Mouse (Mus musculus) embryonic facial prominence, embryonic 14.5 days (tissue): Measurements from ENCODE around the gene Efhd2. TPM values are rescaled to one million over a fixed set of nuclear protein-coding genes. Genes with fewer than 3 reads are reported as not detected.

Experiments used
- ATAC-seq: fragments of 200-750 bp; cut with Nextera tagmentation; 2 replicates; pipeline ENCODE4 v1.8.0; 2017; ENCODE audit warnings: low read depth, moderate number of reproducible peaks, moderate TSS enrichment
- DNase-seq: peaks from one replicate; pipeline ENCODE4 v3.0.0-alpha.2; 2015; ENCODE audit warnings: low spot score
- H3K27ac ChIP-seq: fragments of 300-500 bp; sonication (generic); replicated peaks from 2 replicates; pipeline ENCODE4 v1.5.1; 2014; ENCODE audit warnings: low read depth, mild to moderate bottlenecking, low read length, moderate library complexity
- H3K27me3 ChIP-seq: fragments of 300-500 bp; sonication (generic); replicated peaks from 2 replicates; pipeline ENCODE4 v1.6.1; 2014; ENCODE audit warnings: low read length; ENCODE audit not compliant: control insufficient read depth, insufficient read depth
- H3K36me3 ChIP-seq: fragments of 300-500 bp; sonication (generic); 2 replicates; pipeline ENCODE4 v1.6.1; 2014; ENCODE audit warnings: low read length, mixed read lengths; ENCODE audit not compliant: control insufficient read depth, insufficient read depth
- H3K4me1 ChIP-seq: fragments of 300-500 bp; sonication (generic); 2 replicates; pipeline ENCODE4 v1.6.1; 2014; ENCODE audit warnings: antibody characterized with exemption, low read length; ENCODE audit not compliant: control insufficient read depth, insufficient read depth
- H3K4me2 ChIP-seq: fragments of 300-500 bp; sonication (generic); 2 replicates; pipeline ENCODE4 v1.6.1; 2014; ENCODE audit warnings: low read depth, mild to moderate bottlenecking, low read length, moderate library complexity, mixed read lengths
- H3K4me3 ChIP-seq: fragments of 300-500 bp; sonication (generic); 2 replicates; pipeline ENCODE4 v1.5.1; 2014; ENCODE audit warnings: low read depth, mild to moderate bottlenecking, low read length
- H3K9ac ChIP-seq: fragments of 300-500 bp; sonication (generic); 2 replicates; pipeline ENCODE4 v1.6.1; 2014; ENCODE audit warnings: low read depth, mild to moderate bottlenecking, low read length, moderate library complexity, mixed read lengths
- H3K9me3 ChIP-seq: fragments of 300-500 bp; sonication (generic); 2 replicates; pipeline ENCODE4 v1.6.1; 2016; ENCODE audit warnings: low read length; ENCODE audit not compliant: control insufficient read depth
- WGBS: fragments of 180-500 bp; shearing (Covaris S2); extraction: QIAGEN DNeasy Blood & Tissue Kit; methylation state at CpG from one replicate; pipeline ENCODE4 v1.1.7; 2014; 5-methylcytosine and 5-hydroxymethylcytosine counted together
- polyA plus RNA-seq: library from polyadenylated mRNA; unstranded; fragments of >200 nt; fragmentation: Nextera tagmentation; extraction: Ambion mirVana; gene quantifications from 2 replicates; pipeline ENCODE4 v1.2.1, GENCODE M21; 2014

Efhd2 gene
- polyA plus RNA-seq, 1 experiment from 2014 or later = 61.6 TPM

DNA sequence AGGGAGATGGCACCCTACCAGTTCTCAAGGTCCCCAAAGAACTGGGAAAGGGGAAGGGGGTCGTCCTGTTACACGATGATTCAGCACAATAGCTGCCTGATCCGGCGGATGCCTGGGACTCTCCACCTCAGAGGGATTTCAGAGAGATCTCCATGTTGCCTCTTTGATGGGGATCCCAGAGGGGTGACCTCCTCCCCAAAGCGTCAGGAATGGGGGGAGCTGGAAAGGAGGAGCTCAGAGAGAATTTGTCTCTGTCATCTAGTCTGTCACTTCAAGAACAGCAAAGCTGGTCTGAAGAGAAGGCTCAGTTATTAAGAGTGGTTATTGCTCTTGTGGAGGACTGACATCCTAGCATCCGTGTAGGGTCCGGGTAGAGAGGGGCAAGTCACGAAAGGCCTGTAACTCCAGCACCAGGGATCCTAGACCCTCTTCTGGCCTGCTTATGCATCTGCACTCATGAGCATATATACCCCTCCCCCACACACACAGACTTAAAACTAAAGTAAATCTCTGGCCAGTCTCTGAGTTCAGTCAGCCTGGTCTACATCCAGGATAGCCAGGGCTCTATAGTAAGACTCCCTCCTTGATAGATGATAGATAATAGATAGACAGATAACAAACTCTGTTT, 875 bp upstream of the Efhd2 start:
- no peaks in the 10 kb centered on the region for H3K9me3 ChIP-seq
- H3K4me3 ChIP-seq = peak overlapping the region; percentile 85
- H3K4me1 ChIP-seq = peaks cover 24% of the 10 kb centered on the region
- no peak overlapping the region for H3K27ac ChIP-seq
- no peaks in the 10 kb centered on the region for H3K36me3 ChIP-seq
- H3K27me3 ChIP-seq = 0 out of 2 replicates have a peak, but pooled peaks cover 7% of the 10 kb centered on the region
- WGBS = 16% methylated on average over 8 of the region's 8 CpGs
- no peak for DNase-seq
- ATAC-seq = 0 out of 2 replicates have a peak, but pooled peaks have one; percentile 7
- H3K9ac ChIP-seq = peak overlapping the region; percentile 83; the same call in 1 of the 2 replicates
- peak overlapping the region; percentile 73 for H3K4me2 ChIP-seq

DNA sequence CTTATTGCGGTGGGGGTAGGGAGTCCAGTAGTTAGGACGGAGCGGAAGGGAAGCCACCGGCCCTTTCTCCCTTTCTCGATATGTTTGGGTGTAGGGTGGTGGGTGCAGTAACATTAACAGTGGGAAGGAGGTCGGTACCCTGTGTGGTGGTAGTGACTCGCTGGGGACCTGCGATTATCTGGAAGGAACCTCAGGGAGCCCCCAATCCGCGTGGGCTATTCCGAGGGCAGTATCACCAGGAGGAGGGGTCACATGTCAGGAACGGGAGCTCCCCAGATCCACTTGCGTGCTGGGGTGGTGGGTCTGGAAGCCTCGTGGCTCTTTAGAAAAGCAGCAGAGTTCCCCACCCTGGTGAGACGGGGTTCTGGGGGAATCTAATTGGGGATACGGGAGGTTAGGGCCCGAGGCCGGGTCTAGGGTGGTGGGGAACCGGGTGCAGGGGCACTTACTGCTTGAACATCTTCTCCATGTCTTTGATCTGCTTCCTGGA, 564 bp downstream of the Efhd2 start:
- no peaks in the 10 kb centered on the region for H3K9me3 ChIP-seq
- peaks cover 24% of the 10 kb centered on the region for H3K4me1 ChIP-seq
- no peak overlapping the region for H3K27ac ChIP-seq
- H3K27me3 ChIP-seq = 0 out of 2 replicates have a peak, but pooled peaks cover 7% of the 10 kb centered on the region
- ATAC-seq = peak; percentile 26; the same call in 1 of the 2 replicates
- H3K36me3 ChIP-seq = no peaks in the 10 kb centered on the region
- peak overlapping the region; percentile 73 for H3K4me2 ChIP-seq
- 2% methylated on average over 18 of the region's 19 CpGs for WGBS
- no peak for DNase-seq
- peak overlapping the region; percentile 85 for H3K4me3 ChIP-seq
- H3K9ac ChIP-seq = peak overlapping the region; percentile 83

DNA sequence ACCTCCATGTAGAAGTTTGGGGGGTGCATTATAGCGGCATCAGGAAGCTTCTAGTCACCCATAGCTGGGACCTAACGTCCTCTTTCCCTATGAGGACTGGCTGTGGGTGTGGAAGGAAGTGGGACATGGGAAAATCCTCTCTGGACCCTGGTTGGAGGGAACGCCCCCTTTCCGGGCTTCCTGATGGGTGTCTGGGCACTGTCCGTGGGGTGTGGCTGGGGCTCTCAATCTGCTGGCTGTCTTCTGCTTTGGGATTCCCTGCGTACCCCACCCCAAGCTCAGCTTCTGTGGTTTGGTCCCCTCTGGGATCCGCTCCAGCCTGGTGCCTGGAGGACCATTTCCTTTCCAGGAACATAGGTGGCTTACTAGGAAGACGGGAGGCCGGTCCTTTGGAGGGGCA, 1.7 kb downstream of the Efhd2 start:
- ATAC-seq (no peak), DNase-seq (no peak)
- WGBS = 77% methylated on average over 9 of the region's 9 CpGs
- Histone ChIP-seq H3K27me3 (0 out of 2 replicates have a peak, but pooled peaks cover 7% of the 10 kb centered on the region), H3K36me3 (no peaks in the 10 kb centered on the region), H3K4me2 (peak overlapping the region; percentile 73), H3K9me3 (no peaks in the 10 kb centered on the region), H3K4me1 (peaks cover 24% of the 10 kb centered on the region), H3K4me3 (peak overlapping the region; percentile 85), H3K27ac (no peak overlapping the region), H3K9ac (0 out of 2 replicates have a peak overlapping the region, but pooled peaks have one; percentile 83)

DNA sequence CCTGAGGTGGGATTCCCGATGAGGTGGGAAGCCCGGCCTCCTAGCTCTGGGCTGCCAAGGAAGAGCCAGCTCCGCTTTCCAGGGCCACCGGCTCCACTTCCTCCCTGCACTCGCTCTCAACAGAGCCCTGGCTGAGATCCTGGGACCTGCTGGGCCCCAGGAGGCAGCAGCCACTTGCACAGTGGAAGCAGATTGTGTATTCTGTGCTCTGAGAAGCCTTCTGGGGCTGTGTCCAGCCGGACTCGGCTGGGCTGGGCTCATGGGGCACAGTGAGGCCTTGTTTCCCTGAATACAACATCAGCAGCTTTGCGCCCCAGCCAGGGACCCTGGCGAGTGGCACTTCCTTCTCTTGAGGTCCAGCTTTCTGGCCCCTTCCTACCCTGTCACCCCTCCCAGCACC, 2.8 kb downstream of the Efhd2 start:
- Histone ChIP-seq H3K27ac (no peak overlapping the region), H3K4me1 (peaks cover 34% of the 10 kb centered on the region), H3K36me3 (no peaks in the 10 kb centered on the region), H3K9me3 (no peaks in the 10 kb centered on the region), H3K9ac (peak overlapping the region; percentile 51), H3K4me3 (0 out of 2 replicates have a peak overlapping the region, but pooled peaks have one; percentile 5), H3K4me2 (peak overlapping the region; percentile 73), H3K27me3 (no peaks in the 10 kb centered on the region)
- ATAC-seq = no peak
- no peak for DNase-seq
- WGBS = 57% methylated on average over 9 of the region's 9 CpGs

DNA sequence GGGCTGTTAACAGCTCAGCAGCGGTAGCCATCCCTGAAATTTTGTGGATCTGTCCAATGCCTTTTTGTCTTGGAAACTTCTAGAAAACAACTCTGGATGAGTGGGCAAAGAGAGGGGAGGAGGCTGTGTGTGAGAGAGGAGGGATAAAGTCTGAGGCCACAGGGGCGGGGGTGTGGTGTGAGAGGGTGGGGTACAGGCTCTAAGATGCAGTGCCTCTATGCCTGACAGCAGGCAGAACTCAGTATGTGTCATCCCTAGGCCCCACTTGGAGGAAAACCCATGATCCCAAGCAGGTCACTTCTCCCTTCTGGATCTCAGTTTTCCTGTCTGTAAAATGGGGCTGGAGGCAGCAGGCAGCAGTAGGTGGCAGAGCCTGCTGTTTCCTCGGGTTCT, 3.4 kb downstream of the Efhd2 start:
- DNase-seq = no peak
- Histone ChIP-seq H3K4me3 (no peak overlapping the region), H3K36me3 (no peaks in the 10 kb centered on the region), H3K4me1 (peaks cover 37% of the 10 kb centered on the region), H3K9ac (no peak overlapping the region), H3K27me3 (no peaks in the 10 kb centered on the region), H3K9me3 (no peaks in the 10 kb centered on the region), H3K4me2 (no peak overlapping the region), H3K27ac (no peak overlapping the region)
- no peak for ATAC-seq
- WGBS = 88% methylated on average over 3 of the region's 3 CpGs

DNA sequence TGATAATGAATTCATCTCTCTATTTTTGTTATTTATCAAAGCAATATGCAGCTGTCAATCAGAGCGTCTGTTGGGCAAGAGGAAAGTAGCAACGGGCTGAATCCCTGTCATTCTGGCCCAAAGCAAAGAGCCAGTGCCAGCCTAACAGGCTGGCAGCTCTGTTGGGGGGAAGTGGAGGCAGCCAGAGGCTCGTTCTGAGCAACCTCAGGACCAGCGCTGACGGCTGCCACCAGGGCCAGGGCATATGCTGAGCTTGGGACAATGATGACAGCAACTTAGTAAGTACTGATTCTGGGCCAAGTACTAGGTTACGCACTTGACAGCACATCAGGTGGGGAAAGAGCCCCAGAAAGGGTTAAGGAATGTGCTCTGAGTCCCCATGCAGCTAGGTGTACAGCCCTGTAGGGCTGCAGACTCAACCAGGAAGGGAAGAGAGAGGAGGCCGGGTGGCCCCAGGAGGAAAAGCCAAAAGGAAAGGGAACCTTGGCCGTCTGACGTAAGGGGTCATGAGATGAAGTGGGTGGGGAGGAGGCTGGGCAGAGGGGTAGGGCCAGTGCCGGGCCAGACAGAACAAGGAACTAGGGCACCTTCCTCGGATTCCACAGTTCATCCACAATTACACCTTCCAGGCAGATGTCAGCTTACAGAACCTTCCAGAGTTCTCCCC, 3.9 kb downstream of the Efhd2 start:
- H3K36me3 ChIP-seq = no peaks in the 10 kb centered on the region
- no peak overlapping the region for H3K9ac ChIP-seq
- no peaks in the 10 kb centered on the region for H3K27me3 ChIP-seq
- DNase-seq = no peak
- no peak overlapping the region for H3K4me2 ChIP-seq
- H3K27ac ChIP-seq = no peak overlapping the region
- no peak for ATAC-seq
- no peak overlapping the region for H3K4me3 ChIP-seq
- H3K4me1 ChIP-seq = peaks cover 37% of the 10 kb centered on the region
- no peaks in the 10 kb centered on the region for H3K9me3 ChIP-seq
- WGBS = 63% methylated on average over 11 of the region's 11 CpGs

DNA sequence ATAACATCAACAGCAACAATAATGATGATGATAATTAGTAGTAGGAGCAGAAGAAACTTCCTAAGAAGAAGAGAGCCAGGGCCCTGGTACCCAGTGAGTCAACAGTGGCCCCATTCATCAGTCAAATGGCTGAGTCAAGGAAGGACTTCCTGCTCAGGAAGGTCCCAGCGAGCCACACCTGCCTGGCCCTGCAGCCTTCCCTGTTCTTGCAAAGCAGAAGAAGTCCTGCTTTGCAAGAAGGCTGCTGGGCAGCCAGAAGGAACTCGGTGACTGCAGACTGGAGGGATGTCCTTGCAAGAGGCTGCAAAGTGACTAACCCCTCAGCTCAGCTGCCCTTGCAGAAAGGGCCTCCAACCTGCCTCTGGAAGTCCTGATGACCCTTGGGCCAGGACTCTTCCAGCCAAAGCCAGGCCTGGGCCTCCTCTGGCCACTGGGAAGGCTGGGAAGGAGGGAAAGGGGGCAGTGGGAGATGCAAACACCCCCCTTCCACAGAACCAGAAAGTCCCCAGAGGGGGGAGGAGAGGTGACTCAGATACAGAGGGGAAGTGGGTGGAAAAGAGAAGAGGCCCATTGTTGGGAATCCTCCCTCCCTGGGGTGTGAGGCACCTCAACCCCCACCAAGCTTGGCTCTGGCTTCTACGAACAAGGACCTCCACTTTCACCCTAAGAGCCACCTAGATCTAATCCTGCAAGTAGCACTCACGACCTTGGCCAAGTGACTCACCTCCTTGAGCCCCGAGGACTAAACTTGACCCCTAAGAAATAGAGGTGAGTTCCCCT, 5.1 kb downstream of the Efhd2 start:
- DNase-seq (no peak), ATAC-seq (no peak)
- Histone ChIP-seq H3K4me1 (peaks cover 33% of the 10 kb centered on the region), H3K27me3 (no peaks in the 10 kb centered on the region), H3K27ac (no peak overlapping the region), H3K9me3 (no peaks in the 10 kb centered on the region), H3K4me3 (no peak overlapping the region), H3K4me2 (no peak overlapping the region), H3K9ac (no peak overlapping the region), H3K36me3 (no peaks in the 10 kb centered on the region)
- WGBS = 82% methylated on average over 5 of the region's 5 CpGs

DNA sequence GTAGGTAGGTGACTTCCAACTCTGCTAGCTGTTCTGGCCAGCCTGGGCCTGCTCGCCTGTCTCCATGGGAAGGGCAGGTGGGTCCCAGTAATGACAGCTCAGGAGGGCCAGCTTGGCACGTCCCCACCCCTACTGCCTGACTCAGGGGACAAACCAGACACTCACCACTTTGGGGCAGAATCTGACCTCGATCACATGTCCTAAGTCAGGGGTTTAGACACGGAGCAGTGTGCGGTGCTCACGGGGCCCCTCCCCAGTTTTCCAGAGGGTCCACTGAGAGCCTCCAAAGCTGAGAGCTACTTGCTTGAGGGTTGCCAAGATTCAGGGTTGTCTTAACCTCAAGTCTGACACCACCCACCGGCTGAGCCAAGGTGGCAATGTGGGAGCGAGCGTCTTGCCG, 6.7 kb downstream of the Efhd2 start:
- Histone ChIP-seq H3K27ac (peak overlapping the region; percentile 53), H3K36me3 (no peaks in the 10 kb centered on the region), H3K4me2 (no peak overlapping the region), H3K4me3 (no peak overlapping the region), H3K9ac (no peak overlapping the region), H3K9me3 (no peaks in the 10 kb centered on the region), H3K27me3 (no peaks in the 10 kb centered on the region), H3K4me1 (peaks cover 22% of the 10 kb centered on the region; the same call in 1 of the 2 replicates)
- WGBS = 73% methylated on average over 10 of the region's 10 CpGs
- ATAC-seq = no peak
- DNase-seq = no peak
